Mouse (Mus musculus) megakaryocyte-erythroid progenitor cell, adult 5 weeks (primary cell): Measurements from ENCODE around the gene Gatc. TPM values are rescaled to one million over a fixed set of nuclear protein-coding genes. Genes with fewer than 3 reads are reported as not detected.

Experiments used
- polyA plus RNA-seq: library from polyadenylated mRNA; stranded (reverse); fragments of >175 nt; gene quantifications from 2 replicates; pipeline ENCODE4 v1.2.3, GENCODE M21; 2012

Gene Gatc
- 11.6 and 11.8 TPM in 2 replicates for polyA plus RNA-seq

DNA sequence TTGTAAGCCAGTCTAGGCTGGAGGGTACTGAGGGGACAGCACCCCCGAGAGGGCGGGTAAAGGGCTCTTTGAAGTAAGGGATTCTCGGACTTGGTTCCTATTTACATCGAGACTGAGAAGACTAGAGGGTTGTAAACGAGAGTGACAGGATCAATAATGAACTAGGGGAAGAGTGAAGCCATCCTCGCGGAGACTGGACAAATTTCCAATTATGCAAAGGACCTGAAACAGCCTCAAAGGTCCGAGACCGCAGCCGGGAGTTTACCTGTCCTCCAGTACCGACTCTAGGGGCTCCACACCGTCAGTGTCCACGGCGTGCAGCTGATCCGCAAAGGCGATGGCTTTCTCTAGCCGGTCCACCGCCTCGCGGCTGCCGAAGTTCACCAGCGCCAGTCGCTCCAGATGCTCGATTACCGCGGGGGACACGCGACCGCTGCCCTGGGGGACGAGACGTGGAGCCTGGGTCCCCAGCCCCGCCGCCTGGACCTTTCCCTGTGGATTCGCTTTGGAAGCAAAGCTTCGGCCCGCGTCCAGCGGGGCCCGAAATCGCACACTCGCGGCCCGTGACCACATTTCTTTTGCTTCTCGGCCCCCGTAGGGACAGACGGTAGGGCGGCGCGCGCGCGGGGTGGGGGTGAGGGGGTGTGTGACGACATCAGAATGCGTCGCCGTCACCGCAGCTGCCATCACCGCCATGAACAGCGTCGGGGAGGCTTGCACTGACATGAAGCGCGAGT is at the start of gene Gatc, which contains the start of gene Triap1:
Gene Gatc (minus strand): TSS at position 602 of the 737 bp plus-strand sequence.
Gene Triap1 (plus strand): TSS at position 649 of the 737 bp plus-strand sequence.

GRCm38 (mm10) chr5:115348546-115349224 is 7.7 kb upstream of the Gatc start, which contains the start of gene Cox6a1:
Cox6a1 (minus strand) TSS chr5:115348981.

GRCm38 (mm10) chr5:115326875-115327609 is 13.9 kb downstream of the Gatc start, which contains the start of gene Srsf9:
Srsf9 (plus strand) TSS chr5:115327177.

GRCm38 (mm10) chr5:115300792-115301614 is 40.0 kb downstream of the Gatc start, which contains the start of gene Dynll1:
Dynll1 (minus strand) TSS chr5:115300999.

Other genes with a start within 250 kb of the Gatc start
- not detected in 2 replicates for gene Gm10401, start 242.9 kb downstream of the Gatc start, polyA plus RNA-seq
- gene Acads, start 221.8 kb downstream of the Gatc start, polyA plus RNA-seq = 57.8 and 61.9 TPM in 2 replicates
- 40.0 and 46.4 TPM in 2 replicates for gene Unc119b, start 206.2 kb downstream of the Gatc start, polyA plus RNA-seq
- 66.7 and 90.8 TPM in 2 replicates for gene Mlec, start 183.0 kb downstream of the Gatc start, polyA plus RNA-seq
- 0.37 and 0.73 TPM in 2 replicates for gene Cabp1, start 146.8 kb downstream of the Gatc start, polyA plus RNA-seq
- 13.8 and 18.1 TPM in 2 replicates for gene Pop5, start 105.3 kb downstream of the Gatc start, polyA plus RNA-seq
- 243 and 252 TPM in 2 replicates for gene Rnf10, start 68.3 kb downstream of the Gatc start, polyA plus RNA-seq
- gene Coq5, start 61.5 kb downstream of the Gatc start, polyA plus RNA-seq = 17.6 and 18.8 TPM in 2 replicates
- gene Dynll1, start 40.2 kb downstream of the Gatc start, polyA plus RNA-seq = 412 and 470 TPM in 2 replicates
- gene Srsf9, start 14.0 kb downstream of the Gatc start, polyA plus RNA-seq = 74.0 and 79.8 TPM in 2 replicates
- 4.6 and 6.1 TPM in 2 replicates for gene Triap1, start within 50 bp of the Gatc start, polyA plus RNA-seq
- 1,870 and 2,088 TPM in 2 replicates for gene Cox6a1, start 7.8 kb upstream of the Gatc start, polyA plus RNA-seq
- gene Msi1, start 88.4 kb upstream of the Gatc start, polyA plus RNA-seq = not detected in 2 replicates
- not detected in 2 replicates for gene Pla2g1b, start 125.1 kb upstream of the Gatc start, polyA plus RNA-seq
- 6.3 and 8.1 TPM in 2 replicates for gene Sirt4, start 143.5 kb upstream of the Gatc start, polyA plus RNA-seq
- gene Pxn, start 165.5 kb upstream of the Gatc start, polyA plus RNA-seq = 230 and 240 TPM in 2 replicates
- gene Rplp0, start 218.3 kb upstream of the Gatc start, polyA plus RNA-seq = 2,995 and 3,136 TPM in 2 replicates
- 44.7 and 58.8 TPM in 2 replicates for gene Gcn1l1, start 224.1 kb upstream of the Gatc start, polyA plus RNA-seq